Mouse (Mus musculus) kidney, adult 2 months (tissue): ENCODE data around the gene Cacng2.

Experiments used
- CTCF ChIP-seq: fragments of 200-500 bp; conservative IDR thresholded peaks from 2 replicates; pipeline ENCODE4 v1.5.1; 2011; ENCODE audit warnings: low read depth, mild to moderate bottlenecking, control low read depth, low read length, moderate library complexity, mixed read lengths; ENCODE audit not compliant: insufficient read depth, insufficient read length
- POLR2A ChIP-seq: fragments of 200-500 bp; IDR thresholded peaks from one replicate; pipeline ENCODE4 v1.6.1; 2011; ENCODE audit warnings: low read depth, low read length, control low read depth

DNA sequence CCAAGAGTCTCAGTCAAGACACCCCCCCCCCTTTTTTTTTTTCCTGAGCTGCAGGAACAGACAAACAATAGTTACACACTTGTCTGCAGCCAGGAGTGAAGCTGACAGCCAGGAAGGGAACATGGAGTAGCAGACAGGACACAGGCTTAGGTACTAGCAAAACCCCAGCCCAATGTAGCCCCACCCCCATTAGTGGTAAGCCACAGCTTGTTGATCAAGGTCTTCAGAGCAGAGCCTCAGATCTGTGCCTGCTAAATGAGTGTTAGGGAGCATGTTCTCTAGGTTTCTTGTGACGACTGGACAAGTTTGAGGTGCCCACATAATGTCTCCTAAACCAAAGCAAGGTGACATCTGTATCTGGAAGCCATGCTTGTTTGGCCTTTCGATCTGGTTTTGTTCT is 165.5 kb downstream of the Cacng2 start:
- TF ChIP-seq POLR2A (no peak), CTCF (no peak)
